Mouse (Mus musculus): ENCODE results near the gene Cyth2. TPM values are rescaled to one million over a fixed set of nuclear protein-coding genes. Genes with fewer than 3 reads are reported as not detected.

The Cyth2 gene
- polyA plus RNA-seq, 1 experiment = 112 TPM

GRCm38 (mm10) chr7:45782271-45782670 lies 32.1 kb downstream of the Cyth2 start:
- Histone ChIP-seq H3K27me3 (ENCODE audit: control insufficient read depth, insufficient read depth, low read length) (no peaks in the 10 kb centered on the region), H3K27ac (ENCODE audit: insufficient read depth, low read length) (no peak overlapping the region), H3K4me1 (ENCODE audit: control insufficient read depth, insufficient read depth, low read length) (0 out of 2 replicates have a peak, but pooled peaks cover 2% of the 10 kb centered on the region), H3K4me3 (replicated peaks; ENCODE audit: insufficient read depth, low read depth, low read length) (no peak overlapping the region)
- DNase-seq = no peak
- 55% methylated on average over 4 of the region's 4 CpGs for WGBS
- TF ChIP-seq CTCF (IDR thresholded peaks at IDR 0.05; ENCODE audit: borderline replicate concordance, insufficient read depth, low read depth, low read length) (no peak), POLR2A (IDR thresholded peaks at IDR 0.05; ENCODE audit: borderline replicate concordance, insufficient read depth, low read length) (no peak)

GRCm38 (mm10) chr7:45779081-45779641 lies 35.2 kb downstream of the Cyth2 start:
- no peaks in the 10 kb centered on the region for H3K27me3 ChIP-seq (ENCODE audit: control insufficient read depth, insufficient read depth, low read length)
- no peak for TF ChIP-seq POLR2A (IDR thresholded peaks at IDR 0.05; ENCODE audit: borderline replicate concordance, insufficient read depth, low read length)
- TF ChIP-seq CTCF (IDR thresholded peaks at IDR 0.05; ENCODE audit: borderline replicate concordance, insufficient read depth, low read depth, low read length) = no peak
- whole genome bisulfite sequencing = 16% methylated on average over 22 of the region's 22 CpGs
- no peak overlapping the region for H3K4me3 ChIP-seq (replicated peaks; ENCODE audit: insufficient read depth, low read depth, low read length)
- DNase-seq = no peak
- H3K27ac ChIP-seq (ENCODE audit: insufficient read depth, low read length) = no peak overlapping the region
- 0 out of 2 replicates have a peak, but pooled peaks cover 2% of the 10 kb centered on the region for H3K4me1 ChIP-seq (ENCODE audit: control insufficient read depth, insufficient read depth, low read length)

GRCm38 (mm10) chr7:45775237-45775636 lies 39.1 kb downstream of the Cyth2 start:
- 83% methylated on average over 7 of the region's 7 CpGs for WGBS
- no peaks in the 10 kb centered on the region for H3K27me3 ChIP-seq (ENCODE audit: control insufficient read depth, insufficient read depth, low read length)
- H3K27ac ChIP-seq (ENCODE audit: insufficient read depth, low read length) = no peak overlapping the region
- 0 out of 2 replicates have a peak, but pooled peaks cover 2% of the 10 kb centered on the region for H3K4me1 ChIP-seq (ENCODE audit: control insufficient read depth, insufficient read depth, low read length)
- TF ChIP-seq CTCF (IDR thresholded peaks at IDR 0.05; ENCODE audit: borderline replicate concordance, insufficient read depth, low read depth, low read length) (no peak), POLR2A (IDR thresholded peaks at IDR 0.05; ENCODE audit: borderline replicate concordance, insufficient read depth, low read length) (no peak)
- H3K4me3 ChIP-seq (replicated peaks; ENCODE audit: insufficient read depth, low read depth, low read length) = no peak overlapping the region
- no peak for DNase-seq

- Histone ChIP-seq H3K27ac (ENCODE audit: insufficient read depth, low read length) (no peak overlapping the region), H3K27me3 (ENCODE audit: control insufficient read depth, insufficient read depth, low read length) (no peaks in the 10 kb centered on the region), H3K4me3 (replicated peaks; ENCODE audit: insufficient read depth, low read depth, low read length) (no peak overlapping the region), H3K4me1 (ENCODE audit: control insufficient read depth, insufficient read depth, low read length) (no peaks in the 10 kb centered on the region)
- WGBS = 60% methylated on average over 4 of the region's 4 CpGs
- no peak for DNase-seq
- TF ChIP-seq CTCF (IDR thresholded peaks at IDR 0.05; ENCODE audit: borderline replicate concordance, insufficient read depth, low read depth, low read length) (no peak), POLR2A (IDR thresholded peaks at IDR 0.05; ENCODE audit: borderline replicate concordance, insufficient read depth, low read length) (no peak)
Measured at GRCm38 (mm10) chr7:45771101-45771500, 43.3 kb downstream of the Cyth2 start.

- DNase-seq = no peak
- 75% methylated on average over 8 of the region's 8 CpGs for WGBS
- H3K4me3 ChIP-seq (replicated peaks; ENCODE audit: insufficient read depth, low read depth, low read length) = no peak overlapping the region
- H3K27ac ChIP-seq (ENCODE audit: insufficient read depth, low read length) = no peak overlapping the region
- no peak for TF ChIP-seq CTCF (IDR thresholded peaks at IDR 0.05; ENCODE audit: borderline replicate concordance, insufficient read depth, low read depth, low read length)
- no peak for TF ChIP-seq POLR2A (IDR thresholded peaks at IDR 0.05; ENCODE audit: borderline replicate concordance, insufficient read depth, low read length)
- no peaks in the 10 kb centered on the region for H3K27me3 ChIP-seq (ENCODE audit: control insufficient read depth, insufficient read depth, low read length)
- H3K4me1 ChIP-seq (ENCODE audit: control insufficient read depth, insufficient read depth, low read length) = no peaks in the 10 kb centered on the region
Measured at GRCm38 (mm10) chr7:45770427-45771082, 43.8 kb downstream of the Cyth2 start.

GRCm38 (mm10) chr7:45767500-45767899 lies 46.9 kb downstream of the Cyth2 start:
- no peaks in the 10 kb centered on the region for H3K4me1 ChIP-seq (ENCODE audit: control insufficient read depth, insufficient read depth, low read length)
- no peak overlapping the region for H3K4me3 ChIP-seq (replicated peaks; ENCODE audit: insufficient read depth, low read depth, low read length)
- no peak overlapping the region for H3K27ac ChIP-seq (ENCODE audit: insufficient read depth, low read length)
- no peak for DNase-seq
- H3K27me3 ChIP-seq (ENCODE audit: control insufficient read depth, insufficient read depth, low read length) = no peaks in the 10 kb centered on the region
- TF ChIP-seq CTCF (IDR thresholded peaks at IDR 0.05; ENCODE audit: borderline replicate concordance, insufficient read depth, low read depth, low read length) (no peak), POLR2A (IDR thresholded peaks at IDR 0.05; ENCODE audit: borderline replicate concordance, insufficient read depth, low read length) (no peak)
- 90% methylated on average over 6 of the region's 6 CpGs for WGBS

GRCm38 (mm10) chr7:45766764-45767163 lies 47.6 kb downstream of the Cyth2 start:
- H3K27ac ChIP-seq (ENCODE audit: insufficient read depth, low read length) = no peak overlapping the region
- H3K27me3 ChIP-seq (ENCODE audit: control insufficient read depth, insufficient read depth, low read length) = no peaks in the 10 kb centered on the region
- 61% methylated on average over 8 of the region's 8 CpGs for WGBS
- TF ChIP-seq POLR2A (IDR thresholded peaks at IDR 0.05; ENCODE audit: borderline replicate concordance, insufficient read depth, low read length) (no peak), CTCF (IDR thresholded peaks at IDR 0.05; ENCODE audit: borderline replicate concordance, insufficient read depth, low read depth, low read length) (no peak)
- H3K4me3 ChIP-seq (replicated peaks; ENCODE audit: insufficient read depth, low read depth, low read length) = no peak overlapping the region
- no peak for DNase-seq
- no peaks in the 10 kb centered on the region for H3K4me1 ChIP-seq (ENCODE audit: control insufficient read depth, insufficient read depth, low read length)

- H3K27ac ChIP-seq (ENCODE audit: insufficient read depth, low read length) = no peak overlapping the region
- H3K4me3 ChIP-seq (replicated peaks; ENCODE audit: insufficient read depth, low read depth, low read length) = no peak overlapping the region
- no peaks in the 10 kb centered on the region for H3K27me3 ChIP-seq (ENCODE audit: control insufficient read depth, insufficient read depth, low read length)
- DNase-seq = no peak
- H3K4me1 ChIP-seq (ENCODE audit: control insufficient read depth, insufficient read depth, low read length) = no peaks in the 10 kb centered on the region
- 63% methylated on average over 8 of the region's 8 CpGs for WGBS
- TF ChIP-seq POLR2A (IDR thresholded peaks at IDR 0.05; ENCODE audit: borderline replicate concordance, insufficient read depth, low read length) (no peak), CTCF (IDR thresholded peaks at IDR 0.05; ENCODE audit: borderline replicate concordance, insufficient read depth, low read depth, low read length) (no peak)
Measured at GRCm38 (mm10) chr7:45765995-45766394, 48.4 kb downstream of the Cyth2 start.

Data from cerebellum, adult 2 months (tissue).